Mouse (Mus musculus) midbrain, postnatal 0 days (tissue): ENCODE results near the gene Lgi4. TPM values are rescaled to one million over a fixed set of nuclear protein-coding genes. Genes with fewer than 3 reads are reported as not detected.
A peak's percentile ranks its signal among the peaks of the same experiment; 100 is the strongest.

Experiments
- ATAC-seq: fragments of 200-750 bp; cut with Nextera tagmentation; 2 replicates; pipeline ENCODE4 v1.8.0; 2017; ENCODE audit warnings: moderate number of reproducible peaks, mild to moderate bottlenecking, moderate TSS enrichment, moderate library complexity; ENCODE audit not compliant: low FRiP score
- DNase-seq: peaks from one replicate; pipeline ENCODE4 v3.0.0-alpha.2; 2015; ENCODE audit warnings: low spot score
- H3K27ac ChIP-seq: fragments of 300-500 bp; sonication (generic); 2 replicates; pipeline ENCODE4 v1.5.1; 2014; ENCODE audit warnings: low read depth, mild to moderate bottlenecking, low read length, mixed read lengths
- H3K27me3 ChIP-seq: fragments of 300-500 bp; sonication (generic); 2 replicates; pipeline ENCODE4 v1.6.1; 2014; ENCODE audit warnings: low read length, control low read depth, mixed read lengths; ENCODE audit not compliant: insufficient read depth
- H3K36me3 ChIP-seq: fragments of 300-500 bp; sonication (generic); 2 replicates; pipeline ENCODE4 v1.6.1; 2014; ENCODE audit warnings: low read length, control low read depth, mixed read lengths; ENCODE audit not compliant: insufficient read depth
- H3K4me1 ChIP-seq: fragments of 300-500 bp; sonication (generic); 2 replicates; pipeline ENCODE4 v1.6.1; 2014; ENCODE audit warnings: mild to moderate bottlenecking, control low read depth, antibody characterized with exemption, low read length, mixed read lengths; ENCODE audit not compliant: insufficient read depth
- H3K4me2 ChIP-seq: fragments of 300-500 bp; sonication (generic); 2 replicates; pipeline ENCODE4 v1.6.1; 2014; ENCODE audit warnings: low read depth, mild to moderate bottlenecking, low read length, mixed read lengths; ENCODE audit not compliant: poor library complexity, severe bottlenecking
- H3K4me3 ChIP-seq: fragments of 300-500 bp; sonication (generic); 2 replicates; pipeline ENCODE4 v1.5.1; 2014; ENCODE audit warnings: low read depth, mild to moderate bottlenecking, low read length, moderate library complexity
- H3K9ac ChIP-seq: fragments of 300-500 bp; sonication (generic); replicated peaks from 2 replicates; pipeline ENCODE4 v1.6.1; 2014; ENCODE audit warnings: mild to moderate bottlenecking, low read length, moderate library complexity, mixed read lengths; ENCODE audit not compliant: poor library complexity, severe bottlenecking
- H3K9me3 ChIP-seq: fragments of 300-500 bp; sonication (generic); 2 replicates; pipeline ENCODE4 v1.6.1; 2016; ENCODE audit warnings: low read length, control low read depth
- CTCF ChIP-seq: IDR thresholded peaks from 2 replicates; pipeline ENCODE4 v1.5.1; 2016; ENCODE audit warnings: antibody characterized with exemption, mild to moderate bottlenecking
- WGBS: fragments of 180-500 bp; shearing (Covaris S2); extraction: QIAGEN DNeasy Blood & Tissue Kit; methylation state at CpG from one replicate; pipeline ENCODE4 v1.1.7; 2014; 5-methylcytosine and 5-hydroxymethylcytosine counted together
- polyA plus RNA-seq: library from polyadenylated mRNA; unstranded; fragments of >200 nt; fragmentation: Nextera tagmentation; extraction: Ambion mirVana; gene quantifications from 2 replicates; pipeline ENCODE4 v1.2.1, GENCODE M21; 2015
- total RNA-seq: library from RNA; depleted of rRNA; stranded (reverse); fragments of >200 nt; gene quantifications from 2 replicates; pipeline ENCODE4 v1.2.3, GENCODE M21; 2014

Lgi4 gene
- total and polyA plus RNA-seq, 2 experiments from 2014 or later = 0.56 to 1.3 TPM

DNA sequence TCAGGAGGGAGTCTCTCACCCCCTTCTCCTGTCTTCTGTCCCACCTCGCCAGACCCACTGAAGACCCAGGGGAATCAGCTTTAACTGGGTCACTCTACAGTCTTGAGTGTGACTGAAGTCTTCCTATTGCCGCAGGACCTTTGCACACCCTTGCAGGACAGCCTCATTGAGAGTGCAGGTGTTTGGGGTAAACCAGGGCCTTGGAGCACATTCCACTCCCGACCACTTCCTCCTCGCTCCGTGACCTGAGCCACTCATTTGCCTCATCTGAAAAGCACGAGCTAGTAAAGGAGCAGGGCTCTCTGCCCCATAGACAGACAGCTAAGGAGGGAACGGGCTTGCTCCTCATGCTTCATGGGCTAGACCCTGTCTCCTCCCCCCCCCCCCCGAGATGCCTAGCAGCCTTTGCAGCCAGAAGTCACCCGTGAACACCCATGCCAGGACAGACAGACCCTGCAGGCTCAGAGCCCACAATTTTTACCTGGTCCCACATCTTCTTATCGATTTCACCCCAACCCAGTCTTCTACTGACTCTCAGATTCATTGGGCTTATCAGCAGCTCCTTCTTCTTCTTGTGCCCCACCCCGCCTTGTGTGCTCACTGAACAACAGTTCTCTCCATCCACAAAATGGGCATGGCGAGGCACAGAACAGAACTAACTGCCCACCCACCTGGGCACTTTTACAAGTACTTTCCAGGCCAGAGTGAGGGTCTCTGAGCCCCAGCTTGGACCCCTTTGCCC, 18.7 kb upstream of the Lgi4 start:
- H3K27ac ChIP-seq = no peak overlapping the region
- no peak for DNase-seq
- WGBS = 83% methylated on average over 11 of the region's 12 CpGs
- no peak overlapping the region for H3K4me3 ChIP-seq
- H3K27me3 ChIP-seq = peaks cover 22% of the 10 kb centered on the region
- no peak overlapping the region for H3K9ac ChIP-seq
- H3K9me3 ChIP-seq = no peaks in the 10 kb centered on the region
- H3K36me3 ChIP-seq = peaks cover 9% of the 10 kb centered on the region; the same call in 1 of the 2 replicates
- TF ChIP-seq CTCF = no peak
- no peaks in the 10 kb centered on the region for H3K4me1 ChIP-seq
- H3K4me2 ChIP-seq = no peak overlapping the region
- ATAC-seq = no peak

DNA sequence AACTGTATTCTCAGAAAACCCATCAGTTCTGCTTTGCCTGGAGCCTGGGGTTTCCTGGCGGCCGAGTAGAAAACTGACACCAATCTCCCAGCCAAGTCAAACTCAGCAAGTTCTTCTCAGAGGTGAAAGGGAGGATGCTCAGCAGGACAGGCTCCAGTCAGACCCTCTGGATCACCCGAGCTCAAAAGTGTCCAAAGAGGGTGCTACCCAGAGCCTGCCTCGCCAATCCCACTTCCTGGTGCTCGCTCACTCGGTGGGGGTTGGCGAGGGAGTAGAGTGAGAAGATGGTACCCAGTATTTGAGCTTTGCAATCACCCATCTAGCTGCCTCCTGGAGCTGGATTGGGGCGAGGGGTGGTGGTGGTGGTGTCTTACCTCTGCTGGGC, 18.1 kb upstream of the Lgi4 start:
- DNase-seq = no peak
- Histone ChIP-seq H3K36me3 (peaks cover 7% of the 10 kb centered on the region; the same call in 1 of the 2 replicates), H3K9me3 (no peaks in the 10 kb centered on the region), H3K9ac (no peak overlapping the region), H3K27me3 (peaks cover 22% of the 10 kb centered on the region), H3K4me2 (no peak overlapping the region), H3K27ac (no peak overlapping the region), H3K4me3 (no peak overlapping the region), H3K4me1 (no peaks in the 10 kb centered on the region)
- TF ChIP-seq CTCF = no peak
- 53% methylated on average over 8 of the region's 8 CpGs for WGBS
- ATAC-seq = no peak

DNA sequence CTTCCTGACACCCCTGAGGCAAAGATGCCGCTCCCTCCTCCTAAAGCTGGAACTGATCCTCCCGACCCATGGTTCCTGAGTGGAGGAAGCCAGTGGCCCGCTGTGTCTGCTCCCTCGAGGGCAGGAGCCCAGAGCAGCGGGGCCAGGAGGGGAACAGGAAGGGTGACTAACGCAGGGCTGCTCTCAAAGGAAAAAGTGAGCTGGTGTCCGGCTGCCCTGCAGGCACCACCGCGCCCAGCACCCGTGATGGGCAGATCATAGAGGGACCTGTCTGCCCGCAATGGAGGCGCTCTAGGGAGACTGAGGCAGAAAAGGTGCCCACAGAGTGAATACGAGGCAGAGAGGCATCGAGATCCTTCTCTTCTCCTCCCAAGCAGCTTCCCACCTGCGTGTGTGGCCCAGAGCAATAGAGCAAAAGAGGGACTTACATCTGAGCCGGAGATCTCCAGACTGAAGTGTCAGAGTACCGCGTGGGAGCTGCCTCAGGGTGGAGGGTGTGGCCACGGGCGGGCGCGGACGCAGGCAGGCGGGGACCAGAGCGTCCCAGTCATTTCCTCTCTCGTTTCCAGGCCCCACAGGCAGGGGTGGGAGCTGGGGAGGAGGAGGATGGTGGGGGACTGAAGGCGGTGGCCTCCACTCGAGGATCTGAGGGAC, 17.4 kb upstream of the Lgi4 start:
- TF ChIP-seq CTCF = no peak
- no peaks in the 10 kb centered on the region for H3K4me1 ChIP-seq
- ATAC-seq (no peak), DNase-seq (no peak)
- no peak overlapping the region for H3K27ac ChIP-seq
- H3K4me2 ChIP-seq = peak overlapping the region; percentile 20; the same call in 1 of the 2 replicates
- no peak overlapping the region for H3K4me3 ChIP-seq
- WGBS = 7% methylated on average over 28 of the region's 28 CpGs
- peaks cover 22% of the 10 kb centered on the region for H3K27me3 ChIP-seq
- H3K36me3 ChIP-seq = peaks cover 7% of the 10 kb centered on the region; the same call in 1 of the 2 replicates
- H3K9me3 ChIP-seq = no peaks in the 10 kb centered on the region
- no peak overlapping the region for H3K9ac ChIP-seq

DNA sequence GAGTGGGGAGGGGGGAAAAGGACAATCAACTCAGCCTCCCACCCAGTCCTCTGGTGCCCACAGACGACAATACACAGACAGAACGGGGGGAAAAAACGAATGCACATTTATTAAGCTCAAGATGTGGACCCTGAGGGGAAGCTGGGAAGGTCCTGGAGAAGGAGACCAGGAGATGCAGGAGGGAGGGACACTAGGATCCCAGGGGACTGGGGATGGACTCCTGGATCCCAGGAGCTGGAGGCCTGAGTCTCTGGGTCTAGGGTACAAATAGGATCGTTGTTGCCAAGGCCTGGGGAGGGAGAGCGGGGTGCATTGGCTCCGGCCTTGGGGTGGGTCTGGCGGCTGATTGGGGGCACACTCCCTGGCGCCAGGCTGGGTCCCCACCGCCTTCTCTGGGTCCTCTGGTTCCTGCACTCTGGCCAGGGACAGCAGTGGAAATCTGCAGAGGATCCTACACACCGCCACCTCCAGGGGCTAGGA, 16.7 kb upstream of the Lgi4 start, which contains the start of gene Fxyd5:
Gene Fxyd5, minus strand, starts transcription at position 51 of the 480 bp plus-strand sequence.
- ATAC-seq (no peak), DNase-seq (no peak)
- H3K4me2 ChIP-seq = peak within 1 kb of the TSS; percentile 20; the same call in 1 of the 2 replicates
- peaks cover 22% of the 10 kb centered on the region for H3K27me3 ChIP-seq
- peaks cover 7% of the 10 kb centered on the region; the same call in 1 of the 2 replicates for H3K36me3 ChIP-seq
- no peaks in the 10 kb centered on the region for H3K4me1 ChIP-seq
- no peak for TF ChIP-seq CTCF
- 36% methylated on average over 10 of the region's 10 CpGs for WGBS
- H3K4me3 ChIP-seq = no peak within 1 kb of the TSS
- no peak within 1 kb of the TSS for H3K9ac ChIP-seq
- no peak within 1 kb of the TSS for H3K27ac ChIP-seq
- H3K9me3 ChIP-seq = no peaks in the 10 kb centered on the region

DNA sequence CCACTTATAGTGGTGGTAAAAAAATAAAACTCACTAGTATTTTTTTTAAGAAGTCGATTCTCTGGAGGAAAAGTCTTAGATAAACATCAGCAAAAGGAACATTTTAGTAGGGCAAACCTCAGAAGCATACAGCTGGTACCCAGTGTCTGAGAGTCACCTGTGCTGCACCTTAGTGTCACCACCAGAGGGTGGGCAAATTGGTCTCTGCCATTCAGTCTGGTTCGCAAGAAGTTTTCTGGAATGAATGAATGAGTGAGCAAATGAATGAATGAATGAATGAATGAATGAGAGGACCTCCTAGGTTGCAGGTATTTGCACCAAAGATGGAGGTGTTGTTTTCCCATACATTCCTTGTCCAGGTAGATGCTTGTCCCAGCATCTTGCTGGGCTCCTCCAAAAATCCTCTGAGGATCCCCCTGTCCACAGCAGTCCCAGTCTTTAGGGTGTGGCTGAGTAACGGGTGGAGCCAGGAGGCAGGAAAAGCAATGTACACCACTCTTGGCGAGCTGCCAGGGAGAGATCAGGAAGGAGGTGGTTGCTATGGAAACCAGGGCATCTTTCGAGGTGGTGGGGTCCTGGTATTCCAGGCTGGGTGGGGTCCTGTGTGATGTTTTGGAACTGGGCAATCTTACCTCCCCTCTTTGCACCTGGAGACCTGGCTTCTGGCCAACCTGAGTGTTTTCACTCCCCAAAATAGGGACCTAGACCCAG, 9.9 kb upstream of the Lgi4 start:
- H3K27ac ChIP-seq = peak overlapping the region; percentile 27; the same call in 1 of the 2 replicates
- H3K27me3 ChIP-seq = peaks cover 18% of the 10 kb centered on the region
- ATAC-seq (no peak), DNase-seq (peak; percentile 78)
- TF ChIP-seq CTCF = peak; percentile 61
- H3K4me1 ChIP-seq = peaks cover 9% of the 10 kb centered on the region; the same call in 1 of the 2 replicates
- H3K9me3 ChIP-seq = no peaks in the 10 kb centered on the region
- peak overlapping the region; percentile 67 for H3K9ac ChIP-seq
- H3K4me3 ChIP-seq = peak overlapping the region; percentile 44
- 18% methylated on average over 5 of the region's 5 CpGs for WGBS
- H3K36me3 ChIP-seq = no peaks in the 10 kb centered on the region
- H3K4me2 ChIP-seq = peak overlapping the region; percentile 69
